Mouse (Mus musculus) heart, postnatal 0 days (tissue): ENCODE measurements around the gene Dlk1. TPM values are rescaled to one million over a fixed set of nuclear protein-coding genes. Genes with fewer than 3 reads are reported as not detected.
A peak's percentile ranks its signal among the peaks of the same experiment; 100 is the strongest.

Experiments used
- ATAC-seq: fragments of 200-750 bp; cut with Nextera tagmentation; 2 replicates; pipeline ENCODE4 v1.8.0; 2017; ENCODE audit warnings: low read depth, moderate number of reproducible peaks, moderate library complexity; ENCODE audit not compliant: insufficient read depth
- DNase-seq: peaks from one replicate; pipeline ENCODE4 v3.0.0-alpha.2; 2016; ENCODE audit warnings: low spot score
- H3K27ac ChIP-seq: fragments of 300-500 bp; sonication (generic); 2 replicates; pipeline ENCODE4 v1.5.1; 2014; ENCODE audit warnings: low read depth, mild to moderate bottlenecking
- H3K27me3 ChIP-seq: fragments of 300-500 bp; sonication (generic); 2 replicates; pipeline ENCODE4 v1.6.1; 2014; ENCODE audit warnings: low read length, mixed read lengths; ENCODE audit not compliant: control insufficient read depth, insufficient read depth
- H3K36me3 ChIP-seq: fragments of 300-500 bp; sonication (generic); replicated peaks from 2 replicates; pipeline ENCODE4 v1.6.1; 2014; ENCODE audit warnings: low read length, mixed read lengths; ENCODE audit not compliant: control insufficient read depth, insufficient read depth
- H3K4me1 ChIP-seq: fragments of 300-500 bp; sonication (generic); 2 replicates; pipeline ENCODE4 v1.6.1; 2014; ENCODE audit warnings: antibody characterized with exemption; ENCODE audit not compliant: control insufficient read depth, insufficient read depth
- H3K4me2 ChIP-seq: fragments of 300-500 bp; sonication (generic); 2 replicates; pipeline ENCODE4 v1.6.1; 2014; ENCODE audit warnings: low read depth, mild to moderate bottlenecking, low read length, moderate library complexity
- H3K4me3 ChIP-seq: fragments of 300-500 bp; sonication (generic); 2 replicates; pipeline ENCODE4 v1.5.1; 2014; ENCODE audit warnings: low read depth, low read length
- H3K9ac ChIP-seq: fragments of 300-500 bp; sonication (generic); replicated peaks from 2 replicates; pipeline ENCODE4 v1.6.1; 2014; ENCODE audit warnings: low read depth, low read length, mixed read lengths
- H3K9me3 ChIP-seq: fragments of 300-500 bp; sonication (generic); replicated peaks from 2 replicates; pipeline ENCODE4 v1.6.1; 2016; ENCODE audit warnings: low read length; ENCODE audit not compliant: control insufficient read depth
- CTCF ChIP-seq: IDR thresholded peaks from 2 replicates; pipeline ENCODE4 v1.5.1; 2016; ENCODE audit warnings: antibody characterized with exemption, control low read depth, low read depth
- EP300 ChIP-seq: IDR thresholded peaks from 2 replicates; pipeline ENCODE4 v1.6.1; 2016; ENCODE audit warnings: antibody characterized with exemption, low read depth
- WGBS: fragments of 180-500 bp; shearing (Covaris S2); extraction: QIAGEN DNeasy Blood & Tissue Kit; methylation state at CpG from one replicate; pipeline ENCODE4 v1.1.7; 2014; 5-methylcytosine and 5-hydroxymethylcytosine counted together
- polyA plus RNA-seq: library from polyadenylated mRNA; unstranded; fragments of >200 nt; fragmentation: Nextera tagmentation; extraction: Ambion mirVana; gene quantifications from 2 replicates; pipeline ENCODE4 v1.2.1, GENCODE M21; 2015
- total RNA-seq: library from RNA; depleted of rRNA; stranded (reverse); fragments of >200 nt; gene quantifications from 2 replicates; pipeline ENCODE4 v1.2.3, GENCODE M21; 2014; ENCODE audit warnings: low replicate concordance

The Dlk1 gene
- total and polyA plus RNA-seq, 2 experiments from 2014 or later, result 45.0 to 55.1 TPM

GRCm38 (mm10) chr12:109417476-109418201 is 35.0 kb upstream of the Dlk1 start:
- DNase-seq (no peak), ATAC-seq (peak; percentile 57; the same call in 1 of the 2 replicates)
- peaks cover 5% of the 10 kb centered on the region; the same call in 1 of the 2 replicates for H3K4me1 ChIP-seq

GRCm38 (mm10) chr12:109420006-109420405 is 32.6 kb upstream of the Dlk1 start:
- 33% methylated on average over 12 of the region's 12 CpGs for WGBS
- H3K4me1 ChIP-seq, result peaks cover 5% of the 10 kb centered on the region; the same call in 1 of the 2 replicates

More at GRCm38 (mm10) chr12:109417476-109418201, 35.0 kb upstream of the Dlk1 start:
- Histone ChIP-seq H3K4me3 (no peak overlapping the region), H3K9me3 (no peaks in the 10 kb centered on the region), H3K27ac (no peak overlapping the region), H3K4me2 (no peak overlapping the region), H3K9ac (no peak overlapping the region), H3K27me3 (no peaks in the 10 kb centered on the region), H3K36me3 (no peaks in the 10 kb centered on the region)
- no peak for TF ChIP-seq EP300
- WGBS, result 44% methylated on average over 14 of the region's 14 CpGs

GRCm38 (mm10) chr12:109423163-109423562 is 29.5 kb upstream of the Dlk1 start:
- Histone ChIP-seq H3K9ac (no peak overlapping the region), H3K4me2 (no peak overlapping the region), H3K9me3 (no peaks in the 10 kb centered on the region), H3K27ac (no peak overlapping the region), H3K4me3 (no peak overlapping the region), H3K4me1 (peaks cover 5% of the 10 kb centered on the region; the same call in 1 of the 2 replicates), H3K36me3 (no peaks in the 10 kb centered on the region), H3K27me3 (peaks cover 13% of the 10 kb centered on the region; the same call in 1 of the 2 replicates)
- no peak for ATAC-seq
- 53% methylated on average over 2 of the region's 2 CpGs for WGBS
- TF ChIP-seq CTCF (no peak), EP300 (no peak)
- no peak for DNase-seq

More at GRCm38 (mm10) chr12:109420006-109420405, 32.6 kb upstream of the Dlk1 start:
- Histone ChIP-seq H3K4me3 (no peak overlapping the region), H3K9me3 (no peaks in the 10 kb centered on the region), H3K9ac (no peak overlapping the region), H3K4me2 (no peak overlapping the region), H3K36me3 (no peaks in the 10 kb centered on the region), H3K27me3 (0 out of 2 replicates have a peak, but pooled peaks cover 4% of the 10 kb centered on the region), H3K27ac (no peak overlapping the region)
- DNase-seq (no peak), ATAC-seq (0 out of 2 replicates have a peak, but pooled peaks have one; percentile 34)
- TF ChIP-seq EP300 (no peak), CTCF (no peak)

- DNase-seq (no peak), ATAC-seq (no peak)
- no peak overlapping the region for H3K4me3 ChIP-seq
- peaks cover 13% of the 10 kb centered on the region; the same call in 1 of the 2 replicates for H3K27me3 ChIP-seq
- no peak overlapping the region for H3K27ac ChIP-seq
- H3K4me2 ChIP-seq, result no peak overlapping the region
- peaks cover 5% of the 10 kb centered on the region; the same call in 1 of the 2 replicates for H3K4me1 ChIP-seq
- TF ChIP-seq EP300, result no peak
- TF ChIP-seq CTCF, result no peak
- no peak overlapping the region for H3K9ac ChIP-seq
- no peaks in the 10 kb centered on the region for H3K36me3 ChIP-seq
- H3K9me3 ChIP-seq, result no peaks in the 10 kb centered on the region
- 75% methylated on average over 4 of the region's 4 CpGs for WGBS
Observed at GRCm38 (mm10) chr12:109423716-109424429, 28.8 kb upstream of the Dlk1 start.

GRCm38 (mm10) chr12:109424753-109425332 is 27.8 kb upstream of the Dlk1 start:
- peaks cover 13% of the 10 kb centered on the region; the same call in 1 of the 2 replicates for H3K27me3 ChIP-seq
- peaks cover 3% of the 10 kb centered on the region; the same call in 1 of the 2 replicates for H3K4me1 ChIP-seq
- 17% methylated on average over 20 of the region's 20 CpGs for WGBS
- H3K4me3 ChIP-seq, result no peak overlapping the region
- no peak overlapping the region for H3K9ac ChIP-seq
- no peak for DNase-seq
- TF ChIP-seq EP300, result no peak
- no peak for TF ChIP-seq CTCF
- H3K9me3 ChIP-seq, result no peaks in the 10 kb centered on the region
- ATAC-seq, result no peak
- no peak overlapping the region for H3K4me2 ChIP-seq
- H3K36me3 ChIP-seq, result no peaks in the 10 kb centered on the region
- H3K27ac ChIP-seq, result no peak overlapping the region
